Mouse (Mus musculus): Measurements from ENCODE around the gene Wnk4.

DNA sequence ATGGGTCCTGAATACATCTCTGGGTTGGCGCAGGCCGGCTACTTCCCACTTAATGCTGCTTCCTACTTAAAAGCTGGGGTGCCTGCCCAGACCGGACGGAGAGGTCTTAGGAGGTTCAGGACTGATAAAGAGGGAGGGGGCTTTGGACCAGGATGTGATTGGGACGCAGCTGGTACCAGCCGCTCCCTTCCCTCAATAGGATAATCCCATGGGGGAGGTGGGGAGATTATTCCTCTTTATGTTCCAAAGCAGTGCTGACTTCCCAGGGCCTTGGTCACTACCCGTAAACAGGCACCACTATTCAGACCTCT, 13.7 kb upstream of the Wnk4 start:
- no peak for TF ChIP-seq CTCF (conservative IDR thresholded peaks at IDR 0.05; ENCODE audit: low read length)
- TF ChIP-seq POU5F1 (IDR thresholded peaks at IDR 0.05; ENCODE audit: borderline replicate concordance, low read length), result no peak
- no peak for TF ChIP-seq NANOG (IDR thresholded peaks at IDR 0.05; ENCODE audit: borderline replicate concordance, low read length)

Data from E14TG2a.4 (cell line).